Mouse (Mus musculus): ENCODE measurements around the gene Stk40. TPM values are rescaled to one million over a fixed set of nuclear protein-coding genes. Genes with fewer than 3 reads are reported as not detected.
A peak's percentile ranks its signal among the peaks of the same experiment; 100 is the strongest.
"Not testable (repeated sequence)": the region's sequence is repeated elsewhere in the genome, so short reads cannot be mapped to it uniquely, and the experiment has no call there.

Gene Stk40
- polyA plus RNA-seq, 1 experiment from 2014 or later: 19.0 TPM

GRCm38 (mm10) chr4:126161986-126162385, 58.2 kb downstream of the Stk40 start:
- WGBS: 56% methylated on average over 9 of the region's 9 CpGs
- DNase-seq (ENCODE audit: low spot score): no peak
- Histone ChIP-seq H3K9me3 (ENCODE audit: control insufficient read depth, low read length) (no peaks in the 10 kb centered on the region), H3K36me3 (ENCODE audit: control insufficient read depth, insufficient read depth, low read length) (peaks cover 6% of the 10 kb centered on the region; the same call in 1 of the 2 replicates), H3K27me3 (ENCODE audit: control insufficient read depth, insufficient read depth, low read length) (no peaks in the 10 kb centered on the region), H3K4me2 (replicated peaks; ENCODE audit: low read depth, low read length) (no peak overlapping the region), H3K4me1 (replicated peaks; ENCODE audit: control insufficient read depth, insufficient read depth, low read length) (0 out of 2 replicates have a peak, but pooled peaks cover 6% of the 10 kb centered on the region), H3K27ac (ENCODE audit: low read depth, low read length) (no peak overlapping the region), H3K9ac (ENCODE audit: low read depth, low read length) (no peak overlapping the region; the same call in 1 of the 2 replicates), H3K4me3 (ENCODE audit: low read depth, low read length) (no peak overlapping the region)
- 0 out of 2 replicates have a peak, but pooled peaks have one; percentile 15 for ATAC-seq (ENCODE audit: low FRiP score)

GRCm38 (mm10) chr4:126162544-126163066, 58.8 kb downstream of the Stk40 start:
- 1% methylated on average over 36 of the region's 44 CpGs for WGBS
- Histone ChIP-seq H3K4me2 (replicated peaks; ENCODE audit: low read depth, low read length) (peak overlapping the region; percentile 99), H3K27ac (ENCODE audit: low read depth, low read length) (no peak overlapping the region), H3K9me3 (ENCODE audit: control insufficient read depth, low read length) (no peaks in the 10 kb centered on the region), H3K4me1 (replicated peaks; ENCODE audit: control insufficient read depth, insufficient read depth, low read length) (0 out of 2 replicates have a peak, but pooled peaks cover 6% of the 10 kb centered on the region), H3K36me3 (ENCODE audit: control insufficient read depth, insufficient read depth, low read length) (peaks cover 6% of the 10 kb centered on the region; the same call in 1 of the 2 replicates), H3K4me3 (ENCODE audit: low read depth, low read length) (peak overlapping the region; percentile 49), H3K9ac (ENCODE audit: low read depth, low read length) (peak overlapping the region; percentile 70), H3K27me3 (ENCODE audit: control insufficient read depth, insufficient read depth, low read length) (no peaks in the 10 kb centered on the region)
- ATAC-seq (ENCODE audit: low FRiP score) (peak; percentile 90), DNase-seq (ENCODE audit: low spot score) (peak; percentile 79)

DNA sequence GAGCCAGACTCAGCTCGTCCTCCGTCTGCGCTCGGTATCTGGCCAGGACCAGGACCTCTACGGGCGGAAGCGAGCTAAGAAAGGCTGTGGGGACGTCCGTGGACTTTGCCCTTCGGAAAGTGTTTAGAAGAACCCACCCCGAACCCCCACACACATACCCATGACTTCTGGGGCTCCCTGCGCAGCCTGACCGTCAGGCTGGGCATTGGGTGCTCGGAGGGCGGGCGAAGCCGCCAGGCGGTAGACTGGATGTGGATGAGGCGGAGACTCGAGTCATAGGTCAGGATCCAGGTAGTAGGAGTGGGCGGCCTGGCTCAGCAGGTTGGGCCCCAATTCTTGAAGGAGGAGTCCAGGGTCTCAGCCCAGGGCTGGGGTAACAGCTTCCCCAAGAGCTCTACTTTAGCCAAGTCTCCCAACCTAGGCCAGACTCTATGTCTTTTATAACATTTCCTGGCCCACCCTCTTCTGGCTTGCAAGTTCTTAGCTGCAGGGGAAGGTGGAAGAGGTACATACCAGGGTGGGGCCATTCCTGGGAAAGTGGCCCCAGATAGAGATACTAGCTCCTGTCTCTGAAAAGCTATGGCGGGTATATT, 59.4 kb downstream of the Stk40 start, which contains the start of gene Sh3d21:
TSS of gene Sh3d21 (minus strand) at position 425 of the 593 bp plus-strand sequence.
- Histone ChIP-seq H3K9me3 (ENCODE audit: control insufficient read depth, low read length) (no peaks in the 10 kb centered on the region), H3K27me3 (ENCODE audit: control insufficient read depth, insufficient read depth, low read length) (no peaks in the 10 kb centered on the region), H3K36me3 (ENCODE audit: control insufficient read depth, insufficient read depth, low read length) (peaks cover 9% of the 10 kb centered on the region), H3K4me1 (replicated peaks; ENCODE audit: control insufficient read depth, insufficient read depth, low read length) (0 out of 2 replicates have a peak, but pooled peaks cover 6% of the 10 kb centered on the region), H3K4me3 (ENCODE audit: low read depth, low read length) (peak within 1 kb of the TSS; percentile 49), H3K9ac (ENCODE audit: low read depth, low read length) (peak within 1 kb of the TSS; percentile 70), H3K4me2 (replicated peaks; ENCODE audit: low read depth, low read length) (peak within 1 kb of the TSS; percentile 99), H3K27ac (ENCODE audit: low read depth, low read length) (no peak within 1 kb of the TSS)
- 7% methylated on average over 22 of the region's 22 CpGs for WGBS
- ATAC-seq (ENCODE audit: low FRiP score) (peak; percentile 34), DNase-seq (ENCODE audit: low spot score) (peak; percentile 42)

DNA sequence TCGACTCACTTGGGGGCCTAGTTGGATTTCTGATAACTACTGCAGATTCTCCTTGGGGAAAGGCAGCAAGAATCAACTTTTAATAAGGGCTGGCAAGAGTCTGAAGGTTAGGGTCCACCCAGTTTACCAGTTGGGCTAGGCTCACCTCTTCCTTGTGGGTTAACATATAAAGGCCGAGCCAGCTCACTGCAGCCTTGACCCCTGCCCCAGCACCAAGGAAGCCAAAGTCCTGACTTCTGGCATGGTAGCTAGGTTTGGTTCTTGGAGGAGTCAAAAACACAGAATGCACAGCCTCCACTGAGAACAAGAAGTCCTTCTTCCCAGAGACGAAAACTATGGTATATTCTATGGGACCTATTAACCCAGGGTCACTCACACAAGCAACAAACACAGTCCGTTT, 59.9 kb downstream of the Stk40 start:
- no peak overlapping the region for H3K9ac ChIP-seq (ENCODE audit: low read depth, low read length)
- H3K9me3 ChIP-seq (ENCODE audit: control insufficient read depth, low read length): no peaks in the 10 kb centered on the region
- no peaks in the 10 kb centered on the region for H3K27me3 ChIP-seq (ENCODE audit: control insufficient read depth, insufficient read depth, low read length)
- DNase-seq (ENCODE audit: low spot score): no peak
- H3K4me3 ChIP-seq (ENCODE audit: low read depth, low read length): no peak overlapping the region
- H3K4me1 ChIP-seq (replicated peaks; ENCODE audit: control insufficient read depth, insufficient read depth, low read length): 0 out of 2 replicates have a peak, but pooled peaks cover 6% of the 10 kb centered on the region
- no peak overlapping the region for H3K27ac ChIP-seq (ENCODE audit: low read depth, low read length)
- WGBS: 71% methylated on average over 4 of the region's 4 CpGs
- ATAC-seq (ENCODE audit: low FRiP score): no peak
- H3K36me3 ChIP-seq (ENCODE audit: control insufficient read depth, insufficient read depth, low read length): peaks cover 9% of the 10 kb centered on the region
- H3K4me2 ChIP-seq (replicated peaks; ENCODE audit: low read depth, low read length): no peak overlapping the region

GRCm38 (mm10) chr4:126165092-126165491, 61.3 kb downstream of the Stk40 start:
- H3K4me3 ChIP-seq (ENCODE audit: low read depth, low read length); H3K4me1 ChIP-seq (replicated peaks; ENCODE audit: control insufficient read depth, insufficient read depth, low read length); ATAC-seq (ENCODE audit: low FRiP score); DNase-seq (ENCODE audit: low spot score); H3K27ac ChIP-seq (ENCODE audit: low read depth, low read length); H3K9ac ChIP-seq (ENCODE audit: low read depth, low read length); H3K4me2 ChIP-seq (replicated peaks; ENCODE audit: low read depth, low read length); H3K27me3 ChIP-seq (ENCODE audit: control insufficient read depth, insufficient read depth, low read length); H3K9me3 ChIP-seq (ENCODE audit: control insufficient read depth, low read length): not testable (repeated sequence)
- H3K36me3 ChIP-seq (ENCODE audit: control insufficient read depth, insufficient read depth, low read length): peaks cover 12% of the 10 kb centered on the region
- 65% methylated on average over 8 of the region's 10 CpGs for WGBS

DNA sequence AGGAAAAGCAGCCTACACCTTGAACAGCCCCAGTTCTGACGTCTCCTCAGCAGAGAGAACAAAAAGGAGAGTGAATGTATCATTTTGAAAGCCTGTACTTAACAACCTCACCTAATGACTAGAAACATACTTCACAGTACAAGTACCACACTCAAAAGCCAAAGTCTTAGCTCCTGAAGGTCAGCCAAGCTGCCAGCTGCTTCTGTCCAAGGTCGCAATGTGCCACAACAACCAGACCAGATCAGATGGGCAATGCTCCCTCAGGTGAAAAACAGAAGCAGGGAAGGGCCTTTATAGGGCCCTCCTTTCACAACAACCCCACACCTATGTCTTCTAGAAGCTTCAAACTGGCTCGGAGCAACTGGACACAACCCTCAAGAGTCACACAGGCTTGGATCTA, 62.3 kb downstream of the Stk40 start:
- 78% methylated on average over 3 of the region's 3 CpGs for WGBS
- ATAC-seq (ENCODE audit: low FRiP score) (no peak), DNase-seq (ENCODE audit: low spot score) (no peak)
- Histone ChIP-seq H3K9ac (ENCODE audit: low read depth, low read length) (no peak overlapping the region), H3K27me3 (ENCODE audit: control insufficient read depth, insufficient read depth, low read length) (no peaks in the 10 kb centered on the region), H3K27ac (ENCODE audit: low read depth, low read length) (no peak overlapping the region), H3K4me2 (replicated peaks; ENCODE audit: low read depth, low read length) (no peak overlapping the region), H3K36me3 (ENCODE audit: control insufficient read depth, insufficient read depth, low read length) (peaks cover 14% of the 10 kb centered on the region), H3K9me3 (ENCODE audit: control insufficient read depth, low read length) (no peaks in the 10 kb centered on the region), H3K4me3 (ENCODE audit: low read depth, low read length) (no peak overlapping the region), H3K4me1 (replicated peaks; ENCODE audit: control insufficient read depth, insufficient read depth, low read length) (0 out of 2 replicates have a peak, but pooled peaks cover 6% of the 10 kb centered on the region)

DNA sequence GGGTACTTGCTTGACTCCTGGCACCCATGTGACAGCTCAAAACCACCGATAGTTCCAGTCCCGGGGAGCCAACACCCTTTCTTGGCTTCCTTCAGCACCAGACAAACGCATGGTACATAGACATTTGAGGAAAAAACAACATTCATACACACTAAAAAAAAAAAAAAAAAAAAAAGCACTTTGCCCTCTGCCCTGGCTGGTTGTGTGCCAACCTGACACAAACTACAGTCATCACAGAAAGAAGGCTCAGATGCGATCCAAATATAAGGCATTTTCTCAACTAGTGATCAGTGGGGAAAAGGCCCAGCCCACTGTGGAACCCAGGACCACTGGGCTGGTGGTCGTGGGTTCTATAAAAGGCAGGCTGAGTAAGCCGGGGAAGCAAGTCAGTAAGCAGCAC, 65.1 kb downstream of the Stk40 start:
- Histone ChIP-seq H3K4me1 (replicated peaks; ENCODE audit: control insufficient read depth, insufficient read depth, low read length) (no peaks in the 10 kb centered on the region), H3K36me3 (ENCODE audit: control insufficient read depth, insufficient read depth, low read length) (peaks cover 19% of the 10 kb centered on the region), H3K9me3 (ENCODE audit: control insufficient read depth, low read length) (no peaks in the 10 kb centered on the region), H3K27ac (ENCODE audit: low read depth, low read length) (no peak overlapping the region), H3K9ac (ENCODE audit: low read depth, low read length) (no peak overlapping the region), H3K4me2 (replicated peaks; ENCODE audit: low read depth, low read length) (no peak overlapping the region), H3K27me3 (ENCODE audit: control insufficient read depth, insufficient read depth, low read length) (no peaks in the 10 kb centered on the region), H3K4me3 (ENCODE audit: low read depth, low read length) (no peak overlapping the region)
- WGBS: 93% methylated on average over 6 of the region's 6 CpGs
- no peak for ATAC-seq (ENCODE audit: low FRiP score)
- no peak for DNase-seq (ENCODE audit: low spot score)

DNA sequence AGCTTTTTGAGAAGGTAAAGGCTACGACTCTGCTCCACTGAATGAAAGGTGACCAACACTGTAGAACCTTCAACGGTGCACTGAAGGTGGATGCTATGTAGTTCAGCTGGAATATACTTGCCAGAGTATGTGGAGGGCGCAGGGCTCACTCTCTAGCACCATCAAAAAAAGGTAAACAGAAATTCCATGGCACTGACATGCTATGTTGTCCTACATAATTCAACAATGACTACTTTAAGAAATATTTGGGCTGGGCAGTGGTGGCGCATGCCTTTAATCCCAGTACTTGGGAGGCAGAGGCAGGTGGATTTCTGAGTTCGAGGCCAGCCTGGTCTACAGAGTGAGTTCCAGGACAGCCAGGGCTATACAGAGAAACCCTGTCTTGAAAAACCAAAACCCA, 67.0 kb downstream of the Stk40 start:
- H3K9ac ChIP-seq (ENCODE audit: low read depth, low read length); H3K4me3 ChIP-seq (ENCODE audit: low read depth, low read length); H3K27ac ChIP-seq (ENCODE audit: low read depth, low read length); H3K4me1 ChIP-seq (replicated peaks; ENCODE audit: control insufficient read depth, insufficient read depth, low read length); ATAC-seq (ENCODE audit: low FRiP score); H3K9me3 ChIP-seq (ENCODE audit: control insufficient read depth, low read length); H3K27me3 ChIP-seq (ENCODE audit: control insufficient read depth, insufficient read depth, low read length); DNase-seq (ENCODE audit: low spot score); H3K4me2 ChIP-seq (replicated peaks; ENCODE audit: low read depth, low read length): not testable (repeated sequence)
- peaks cover 24% of the 10 kb centered on the region for H3K36me3 ChIP-seq (ENCODE audit: control insufficient read depth, insufficient read depth, low read length)
- WGBS: 96% methylated on average over 5 of the region's 5 CpGs

- ATAC-seq (ENCODE audit: low FRiP score): no peak
- no peak overlapping the region for H3K9ac ChIP-seq (ENCODE audit: low read depth, low read length)
- no peaks in the 10 kb centered on the region for H3K4me1 ChIP-seq (replicated peaks; ENCODE audit: control insufficient read depth, insufficient read depth, low read length)
- H3K4me2 ChIP-seq (replicated peaks; ENCODE audit: low read depth, low read length): no peak overlapping the region
- H3K9me3 ChIP-seq (ENCODE audit: control insufficient read depth, low read length): no peaks in the 10 kb centered on the region
- no peak overlapping the region for H3K27ac ChIP-seq (ENCODE audit: low read depth, low read length)
- DNase-seq (ENCODE audit: low spot score): no peak
- peaks cover 21% of the 10 kb centered on the region for H3K36me3 ChIP-seq (ENCODE audit: control insufficient read depth, insufficient read depth, low read length)
- H3K4me3 ChIP-seq (ENCODE audit: low read depth, low read length): no peak overlapping the region
- H3K27me3 ChIP-seq (ENCODE audit: control insufficient read depth, insufficient read depth, low read length): no peaks in the 10 kb centered on the region
- WGBS: 95% methylated on average over 5 of the region's 5 CpGs
Measured at GRCm38 (mm10) chr4:126173800-126174199, 70.0 kb downstream of the Stk40 start.
